Mouse (Mus musculus) neural tube, embryonic 10.5 days (tissue): ENCODE data around the gene Lonp1.
A peak's percentile ranks its signal among the peaks of the same experiment; 100 is the strongest.
"Not testable (repeated sequence)": the region's sequence is repeated elsewhere in the genome, so short reads cannot be mapped to it uniquely, and the experiment has no call there.

Experiments used
- DNase-seq: peaks from one replicate; pipeline ENCODE4 v3.0.0-alpha.2; 2017; ENCODE audit warnings: low spot score; ENCODE audit errors: extremely low spot score

Lonp1 gene

DNA sequence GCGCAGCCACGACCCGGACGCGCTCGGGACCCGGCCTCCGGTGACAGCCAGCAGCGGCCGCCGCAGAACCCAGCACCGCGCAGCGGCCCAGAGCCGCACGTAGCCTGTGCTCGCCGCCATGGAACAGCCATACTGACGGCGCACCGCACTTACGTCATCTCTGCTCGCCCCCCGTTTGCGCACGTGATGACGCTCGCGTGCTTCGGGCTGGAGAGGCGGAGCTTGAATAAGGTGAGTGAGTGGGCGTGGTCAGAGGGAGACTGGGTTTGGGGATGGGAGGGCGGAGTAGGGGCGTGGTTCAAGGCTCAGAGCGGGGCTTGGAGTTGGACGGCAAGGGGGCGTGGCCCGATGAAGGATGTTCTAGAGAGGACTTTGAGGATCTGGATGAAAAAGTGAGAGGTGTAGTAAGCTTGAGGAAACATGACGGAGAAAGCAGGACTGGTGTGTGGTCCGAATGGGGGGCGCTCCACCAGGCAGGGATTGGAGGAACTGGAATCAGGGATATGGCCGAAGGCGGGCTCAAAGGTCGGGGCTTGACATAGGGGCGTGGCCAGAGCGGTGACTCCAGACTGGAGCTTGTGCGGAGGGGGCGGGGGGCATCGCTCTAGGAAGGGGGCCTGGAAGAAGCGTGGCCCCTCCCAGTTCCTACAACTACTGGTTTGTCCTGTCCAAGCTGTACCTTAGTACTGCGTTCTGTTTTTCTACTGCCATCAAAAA is at the start of gene Lonp1:
Gene Lonp1, minus strand, starts transcription at position 134 of the 717 bp plus-strand sequence.
- DNase-seq: peak; percentile 99

GRCm38 (mm10) chr17:56673647-56674416 is 47.1 kb upstream of the Lonp1 start:
- DNase-seq: no peak

- peak; percentile 100 for DNase-seq
Measured at GRCm38 (mm10) chr17:56672941-56673646, 46.4 kb upstream of the Lonp1 start, which contains the start of gene Ranbp3. TSS of gene Ranbp3 (plus strand) at chr17:56673294.

GRCm38 (mm10) chr17:56669766-56670165 is 43.1 kb upstream of the Lonp1 start:
- no peak for DNase-seq

DNA sequence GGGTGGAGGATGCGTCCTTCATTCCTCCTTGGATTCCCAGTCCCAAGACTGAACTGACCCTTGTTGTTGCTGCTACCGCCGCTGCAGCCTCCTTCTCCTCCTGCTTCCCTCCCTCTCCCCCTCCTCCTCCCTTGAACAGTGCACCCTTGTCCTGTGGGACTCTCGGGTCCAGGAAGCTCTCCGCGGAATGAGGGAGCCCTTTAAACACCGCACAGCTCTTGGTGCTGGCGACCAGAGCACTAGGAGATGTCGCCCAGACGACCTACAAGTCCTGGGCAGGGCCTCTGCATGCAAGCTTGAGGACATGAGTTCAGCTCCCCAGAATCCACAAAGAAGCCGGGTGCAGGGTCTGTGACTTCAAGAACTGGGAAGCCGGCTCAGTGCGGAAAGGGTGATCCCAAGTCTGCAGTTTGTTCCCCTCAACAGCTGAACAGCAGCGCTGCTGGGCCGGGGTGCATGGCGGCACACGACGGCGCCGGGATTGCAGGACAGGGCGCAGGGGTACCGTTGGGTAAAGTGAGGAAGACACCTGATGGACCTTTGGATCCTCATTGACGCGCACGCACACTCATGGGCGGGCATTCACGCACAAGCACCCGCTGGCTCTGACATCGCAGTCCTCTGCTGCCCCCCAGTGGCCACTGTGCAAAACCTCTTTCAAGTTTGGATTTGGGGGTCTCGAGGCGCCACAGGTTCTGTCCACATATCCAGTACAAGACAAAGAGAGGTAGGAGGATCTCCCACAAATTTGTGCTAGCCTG is 41.9 kb upstream of the Lonp1 start:
- peak; percentile 93 for DNase-seq

DNA sequence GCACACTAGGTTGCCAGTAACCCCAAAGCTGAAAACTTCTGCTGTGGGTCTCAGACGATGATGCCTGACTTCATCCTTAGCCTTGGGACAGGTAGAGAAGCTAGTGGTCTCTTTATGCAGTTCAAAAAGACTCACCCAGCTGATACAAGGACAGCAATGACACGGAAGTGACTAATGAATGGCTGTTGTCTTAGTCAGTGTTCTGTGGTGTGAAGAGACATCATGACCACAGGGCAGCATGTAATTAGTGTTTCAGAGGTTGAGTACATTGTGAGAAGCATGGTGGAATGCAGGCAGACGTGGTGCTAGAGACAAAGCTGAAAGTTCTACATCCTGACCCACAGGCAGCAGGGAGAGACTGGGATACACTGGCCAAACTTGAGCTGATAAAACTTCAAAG is 40.9 kb upstream of the Lonp1 start:
- DNase-seq: no peak

- DNase-seq: no peak
Measured at GRCm38 (mm10) chr17:56666384-56666783, 39.7 kb upstream of the Lonp1 start.

DNA sequence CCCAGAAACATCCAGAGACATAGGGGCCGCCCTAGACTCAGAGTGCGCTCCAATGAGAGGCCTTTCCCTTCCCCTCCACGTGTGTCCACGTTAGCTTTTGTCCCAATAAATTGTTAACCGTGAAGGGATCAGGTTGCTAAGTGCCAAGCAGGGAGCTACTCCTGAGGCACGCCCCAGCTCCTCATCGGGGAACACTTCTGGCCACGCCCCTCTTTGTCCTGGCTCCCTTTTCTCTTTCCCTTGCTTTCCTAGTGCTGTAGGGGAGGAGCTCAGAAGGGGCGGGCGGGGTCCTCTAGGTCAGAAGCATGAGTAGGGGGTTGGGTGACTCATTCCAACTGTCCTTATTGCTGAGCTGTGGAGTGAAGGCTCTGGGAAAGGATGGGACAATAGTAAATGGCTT is 37.6 kb upstream of the Lonp1 start:
- DNase-seq: peak; percentile 43

- no peak for DNase-seq
Measured at GRCm38 (mm10) chr17:56663659-56664058, 37.0 kb upstream of the Lonp1 start.

DNA sequence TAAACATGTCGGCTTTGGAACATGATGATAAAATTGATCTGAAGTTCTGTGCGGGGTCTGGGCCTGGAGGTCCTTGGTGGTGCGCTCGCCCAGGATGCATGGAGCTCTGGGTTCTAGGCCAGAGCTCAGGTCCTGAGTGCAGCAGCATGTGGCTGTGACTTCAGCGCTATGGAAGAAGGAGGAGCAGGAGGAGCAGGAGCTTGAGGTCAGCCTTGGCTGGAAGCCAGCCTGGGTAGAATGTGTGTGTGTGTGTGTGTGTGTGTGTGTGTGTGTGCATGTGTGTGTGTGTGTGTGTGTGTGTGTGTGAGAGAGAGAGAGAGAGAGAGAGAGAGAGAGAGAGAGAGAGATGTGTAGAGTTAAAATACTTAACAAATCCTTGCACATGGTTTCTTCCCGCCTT is 29.5 kb upstream of the Lonp1 start:
- DNase-seq: no peak

GRCm38 (mm10) chr17:56655311-56655710 is 28.6 kb upstream of the Lonp1 start:
- DNase-seq: no peak

GRCm38 (mm10) chr17:56654771-56655170 is 28.1 kb upstream of the Lonp1 start:
- no peak for DNase-seq

DNA sequence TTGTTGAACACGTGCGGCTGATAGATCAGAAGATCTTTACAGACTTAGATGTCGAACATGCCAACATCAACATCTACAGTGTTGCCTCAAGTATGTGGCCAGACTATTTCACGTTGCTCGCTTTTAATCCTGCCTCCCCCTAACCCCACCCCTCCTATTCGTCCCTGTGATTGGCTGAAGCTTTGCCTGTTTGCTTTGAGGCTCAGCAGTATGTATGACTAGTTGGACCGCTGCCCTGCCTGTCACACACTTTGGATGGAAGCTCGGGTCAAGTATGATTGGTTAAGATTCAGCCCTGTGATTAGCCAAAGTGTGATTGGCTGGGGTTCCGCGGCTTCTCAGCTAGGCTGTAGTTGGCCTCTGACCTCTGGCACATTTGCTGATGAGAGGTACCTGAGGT is 25.1 kb upstream of the Lonp1 start:
- DNase-seq: no peak

DNA sequence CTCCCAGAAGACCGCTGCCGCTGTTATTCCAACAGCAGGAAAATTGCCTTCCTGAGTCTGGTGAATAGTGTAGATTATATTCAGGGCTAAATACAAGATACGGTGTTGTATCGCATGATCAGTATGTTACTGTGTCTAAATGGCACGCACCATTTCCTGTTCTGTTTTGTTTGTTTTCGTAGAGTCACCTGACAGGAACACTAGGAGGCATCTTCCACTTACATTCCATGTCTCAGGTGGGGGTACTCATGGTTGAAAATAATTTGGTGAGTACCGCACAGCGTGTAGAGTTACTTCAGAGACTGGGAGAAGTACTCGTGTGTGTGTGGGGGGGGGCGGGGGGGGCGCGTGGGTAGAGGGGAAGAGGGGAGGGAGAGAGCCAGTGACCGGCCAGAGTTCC is 20.9 kb upstream of the Lonp1 start:
- no peak for DNase-seq

DNA sequence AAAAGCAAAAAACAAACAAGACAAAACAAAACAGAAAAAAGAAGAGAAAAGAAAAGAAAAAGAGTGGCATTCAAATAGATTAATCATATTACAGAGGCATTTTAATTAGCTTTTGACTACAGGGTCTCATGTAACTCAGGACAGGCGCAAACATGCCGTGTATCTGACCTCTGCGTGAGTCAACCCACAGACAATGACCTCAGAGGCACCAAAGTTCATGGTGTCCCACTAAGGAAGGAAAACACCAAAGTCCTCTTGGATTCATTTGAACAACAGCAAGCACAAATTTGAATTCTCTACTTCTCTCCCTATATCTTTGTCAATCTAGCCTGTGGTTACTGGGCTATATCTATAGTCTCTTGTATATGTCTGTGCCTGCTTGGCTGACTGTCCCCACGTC is 16.6 kb upstream of the Lonp1 start:
- no peak for DNase-seq

GRCm38 (mm10) chr17:56634023-56634422 is 7.3 kb upstream of the Lonp1 start:
- DNase-seq: no peak

GRCm38 (mm10) chr17:56631807-56632206 is 5.1 kb upstream of the Lonp1 start:
- no peak for DNase-seq

GRCm38 (mm10) chr17:56629800-56630781 is 3.4 kb upstream of the Lonp1 start:
- DNase-seq: not testable (repeated sequence)

DNA sequence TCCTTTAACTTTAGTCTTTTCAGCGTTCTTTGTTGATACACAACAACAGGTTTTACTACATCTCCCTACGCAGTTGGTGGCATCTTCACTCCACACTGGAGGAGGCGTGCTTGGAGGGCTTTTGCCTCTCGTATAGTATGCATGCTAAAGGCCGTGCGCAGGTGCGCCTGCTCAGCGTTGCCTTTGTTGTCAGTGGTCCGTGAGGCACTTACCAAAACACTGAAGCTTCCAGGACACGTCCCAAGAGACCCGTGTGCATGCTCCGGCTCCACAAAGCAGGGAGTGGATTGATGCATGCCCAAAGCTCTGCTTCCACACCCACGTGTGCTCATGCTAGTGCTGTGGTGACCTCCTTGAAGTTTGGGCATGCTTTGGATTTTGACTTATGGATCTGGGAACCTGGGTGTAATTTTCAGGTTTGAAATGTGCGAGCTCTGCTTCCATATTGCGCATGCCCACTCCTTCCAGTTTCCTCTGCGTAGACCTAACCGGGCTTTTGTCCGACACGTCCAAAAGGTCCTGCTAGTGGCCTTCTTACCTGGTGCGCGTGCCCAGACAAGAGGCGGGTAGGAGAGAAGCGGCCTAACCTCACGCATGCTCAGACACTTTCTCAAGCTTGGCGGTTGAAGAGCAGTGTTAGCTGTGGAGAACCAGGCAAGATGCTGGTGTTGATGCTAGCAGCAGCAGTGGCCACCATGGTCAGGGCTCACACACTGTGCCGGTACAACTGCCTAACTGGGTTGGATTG is 1.0 kb upstream of the Lonp1 start, which contains the start of gene Catsperd:
Gene Catsperd, plus strand, starts transcription at position 614 of the 748 bp plus-strand sequence.
- DNase-seq: peak; percentile 45
